Mouse (Mus musculus): ENCODE data around the gene Nmt1.

Nmt1 gene

DNA sequence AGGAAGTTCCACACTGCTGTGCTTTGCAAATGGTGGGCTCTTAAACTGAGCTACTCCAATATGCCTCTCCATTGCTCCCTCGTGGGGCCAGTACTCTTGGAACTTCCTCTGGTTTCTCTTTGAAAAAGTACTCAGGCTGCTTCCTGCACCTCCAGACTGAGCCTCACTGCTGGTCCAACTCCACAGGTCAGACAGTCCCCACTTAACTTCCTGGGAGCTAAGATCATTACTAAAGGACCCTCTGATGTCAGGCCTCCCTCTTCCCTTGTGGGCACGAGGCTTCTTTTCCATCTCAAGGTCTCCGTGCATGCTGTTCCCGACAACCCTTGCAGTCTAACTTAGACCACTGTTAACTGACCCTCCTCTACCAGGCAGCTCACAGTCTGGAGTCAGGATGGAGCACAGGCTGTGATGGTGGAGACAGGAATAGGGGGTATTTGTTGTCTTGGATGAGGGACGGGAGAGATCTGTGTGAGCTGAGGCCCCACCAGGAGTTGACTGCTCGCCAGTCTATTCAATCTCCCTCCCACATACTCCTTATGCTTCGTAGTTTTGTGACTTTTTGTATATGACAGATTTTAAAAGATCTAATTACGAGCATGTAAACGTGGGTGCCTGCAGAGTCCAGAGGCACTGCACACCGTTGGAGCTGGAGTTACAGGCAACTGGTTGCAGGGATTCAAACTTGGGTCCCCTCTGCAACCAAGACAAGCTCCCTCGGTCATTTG is 22.6 kb upstream of the Nmt1 start:
- no peak for DNase-seq (ENCODE audit: low read depth, low spot score)

GRCm38 (mm10) chr11:103006286-103007000 is 21.5 kb upstream of the Nmt1 start:
- no peak for DNase-seq (ENCODE audit: low read depth, low spot score)

- DNase-seq (ENCODE audit: low read depth, low spot score): no peak
Measured at GRCm38 (mm10) chr11:103007001-103007340, 21.0 kb upstream of the Nmt1 start.

- no peak for DNase-seq (ENCODE audit: low read depth, low spot score)
Measured at GRCm38 (mm10) chr11:103008558-103008957, 19.4 kb upstream of the Nmt1 start.

DNA sequence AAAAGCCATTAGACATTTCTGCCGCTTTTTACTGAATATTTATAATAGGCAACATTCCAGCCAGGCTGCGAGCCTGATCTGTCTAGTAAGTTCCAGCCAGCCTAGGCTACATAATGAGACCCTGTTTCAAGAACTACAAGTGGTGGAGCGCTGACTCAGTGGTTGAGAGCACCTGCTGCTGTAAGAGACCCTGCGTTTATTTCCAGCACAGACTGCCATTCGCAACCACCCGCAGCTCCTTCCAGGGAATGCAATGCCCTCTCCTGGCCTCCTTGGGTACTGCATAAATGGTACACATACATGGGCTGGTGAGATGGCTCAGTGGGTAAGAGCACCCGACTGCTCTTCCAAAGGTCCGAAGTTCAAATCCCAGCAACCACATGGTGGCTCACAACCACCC is 18.8 kb upstream of the Nmt1 start:
- DNase-seq (ENCODE audit: low read depth, low spot score): peak; percentile 58

GRCm38 (mm10) chr11:103010454-103011205 is 17.4 kb upstream of the Nmt1 start:
- DNase-seq (ENCODE audit: low read depth, low spot score): no peak

DNA sequence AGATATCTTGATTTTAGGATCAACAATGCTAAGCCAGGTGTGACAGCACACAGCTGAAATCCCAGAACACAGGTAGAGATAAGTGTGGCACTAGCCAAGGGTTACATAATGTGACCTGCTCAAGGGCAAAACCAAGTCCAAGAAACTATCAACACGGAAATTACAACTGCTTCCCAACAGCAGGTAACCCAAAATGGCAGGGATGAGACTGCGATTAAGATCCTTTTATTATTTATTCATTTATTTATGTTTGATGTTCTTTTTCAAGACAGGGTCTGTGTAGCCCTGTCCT is 16.8 kb upstream of the Nmt1 start:
- no peak for DNase-seq (ENCODE audit: low read depth, low spot score)

- no peak for DNase-seq (ENCODE audit: low read depth, low spot score)
Measured at GRCm38 (mm10) chr11:103015881-103016825, 11.8 kb upstream of the Nmt1 start.

DNA sequence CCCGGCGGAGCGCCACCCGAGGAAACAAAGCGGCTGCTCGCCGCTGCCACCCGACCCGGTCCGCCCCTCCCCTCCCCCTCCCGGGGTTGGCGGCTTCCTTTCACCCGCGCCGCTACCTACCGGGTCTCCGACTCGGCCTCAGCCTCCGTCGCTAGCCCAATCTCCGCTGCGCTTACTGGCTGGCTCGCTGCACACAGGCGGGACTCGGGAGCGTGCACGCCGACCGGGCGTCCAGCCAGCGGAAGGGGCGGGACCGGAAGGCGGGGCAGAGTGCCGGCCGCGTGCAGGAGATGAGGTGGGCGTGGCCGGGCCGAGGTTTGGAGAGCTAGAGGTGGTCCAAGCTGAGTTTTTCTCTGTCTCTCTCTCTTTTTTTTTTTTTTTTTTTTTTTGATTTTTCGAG is 11.1 kb upstream of the Nmt1 start:
- DNase-seq (ENCODE audit: low read depth, low spot score): peak; percentile 95

- DNase-seq (ENCODE audit: low read depth, low spot score): no peak
Measured at GRCm38 (mm10) chr11:103017661-103018060, 10.3 kb upstream of the Nmt1 start.

DNA sequence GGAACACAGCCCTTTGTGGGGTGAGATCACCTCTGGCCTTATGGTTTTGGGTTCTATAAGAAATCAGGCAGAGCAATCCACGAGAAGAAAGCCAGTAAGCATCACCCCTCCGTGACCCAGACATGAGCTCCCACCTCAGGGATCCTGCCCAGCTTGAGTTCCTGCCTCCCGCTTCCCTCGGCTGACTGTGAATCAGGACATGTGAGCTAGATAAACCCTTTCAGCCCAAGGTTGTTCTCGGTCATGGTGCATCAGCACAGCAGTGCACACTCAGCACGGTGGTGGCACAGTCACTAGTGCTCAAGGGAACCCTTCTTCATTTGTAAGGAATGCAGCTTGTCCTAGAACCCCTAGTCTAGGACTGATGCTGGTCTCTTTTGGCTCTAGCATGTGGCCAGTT is 9.1 kb upstream of the Nmt1 start:
- no peak for DNase-seq (ENCODE audit: low read depth, low spot score)

- DNase-seq (ENCODE audit: low read depth, low spot score): no peak
Measured at GRCm38 (mm10) chr11:103019325-103019724, 8.7 kb upstream of the Nmt1 start.

DNA sequence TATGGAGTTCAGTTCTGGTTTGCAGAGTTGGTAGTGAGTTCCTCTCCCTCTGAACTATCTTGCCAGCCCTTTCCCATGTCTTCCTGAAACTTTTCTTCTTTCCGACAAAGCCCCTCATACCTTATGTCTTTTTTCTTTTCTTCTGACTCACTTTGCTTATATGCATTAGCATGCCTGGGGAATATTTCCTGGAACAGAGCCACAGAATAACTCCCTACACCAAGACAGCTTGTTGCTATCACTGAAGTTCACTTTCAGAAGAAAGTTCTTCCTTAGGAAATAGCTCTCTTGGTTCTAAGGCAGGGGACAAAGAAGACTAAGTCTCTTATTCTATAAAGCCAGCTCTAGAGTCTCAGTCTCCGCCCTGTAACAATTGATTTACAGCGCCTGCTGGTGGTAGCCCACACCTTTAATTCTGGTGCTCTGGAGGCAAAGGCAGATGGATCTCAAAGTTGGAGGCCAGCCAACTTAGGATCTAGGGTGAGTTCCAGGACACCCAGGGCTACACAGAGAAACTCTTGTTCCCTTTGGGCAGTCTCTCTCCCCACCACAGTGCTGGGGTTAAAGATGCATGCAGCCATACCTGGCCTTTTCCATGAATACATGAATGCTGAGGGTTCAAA is 7.2 kb upstream of the Nmt1 start:
- DNase-seq (ENCODE audit: low read depth, low spot score): no peak

DNA sequence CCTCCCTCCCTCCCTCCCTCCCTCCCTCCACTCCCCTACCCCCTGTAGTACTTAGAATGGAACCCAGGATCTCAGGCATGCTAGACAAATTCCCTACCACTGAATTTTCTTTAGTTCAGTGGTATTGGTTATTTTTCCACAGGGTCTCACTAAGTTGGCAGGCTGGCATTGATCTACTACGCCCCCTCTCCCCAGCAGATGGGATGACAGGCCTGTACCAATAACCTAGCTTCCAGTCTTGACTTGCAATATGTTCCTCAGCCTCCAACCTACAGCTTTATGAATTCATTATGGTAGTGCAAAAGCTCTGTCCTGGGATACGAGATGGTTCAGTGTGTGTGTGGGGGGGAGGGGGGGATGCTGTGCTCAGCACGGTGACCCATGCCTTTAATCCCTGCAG is 4.0 kb upstream of the Nmt1 start:
- DNase-seq (ENCODE audit: low read depth, low spot score): no peak

DNA sequence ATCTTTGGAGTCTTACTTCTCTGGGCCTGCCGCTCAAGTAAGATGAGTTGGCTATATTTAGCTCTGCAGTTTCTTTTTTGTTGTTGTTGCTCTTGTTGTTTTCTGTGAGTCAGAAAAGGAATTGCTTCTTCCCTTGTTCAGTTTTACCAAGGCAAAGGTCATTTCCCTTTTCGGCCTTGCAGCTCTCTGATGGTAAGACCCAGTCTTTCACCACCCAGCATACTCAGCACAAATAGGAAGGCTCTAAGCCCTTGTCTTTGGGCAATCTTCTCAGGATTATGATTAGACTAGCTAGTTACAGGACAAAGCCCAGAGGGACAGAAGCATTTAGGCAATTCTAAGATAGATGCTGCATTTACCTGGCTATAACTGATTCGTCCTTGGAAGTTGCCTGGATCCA is 1.1 kb upstream of the Nmt1 start:
- no peak for DNase-seq (ENCODE audit: low read depth, low spot score)

DNA sequence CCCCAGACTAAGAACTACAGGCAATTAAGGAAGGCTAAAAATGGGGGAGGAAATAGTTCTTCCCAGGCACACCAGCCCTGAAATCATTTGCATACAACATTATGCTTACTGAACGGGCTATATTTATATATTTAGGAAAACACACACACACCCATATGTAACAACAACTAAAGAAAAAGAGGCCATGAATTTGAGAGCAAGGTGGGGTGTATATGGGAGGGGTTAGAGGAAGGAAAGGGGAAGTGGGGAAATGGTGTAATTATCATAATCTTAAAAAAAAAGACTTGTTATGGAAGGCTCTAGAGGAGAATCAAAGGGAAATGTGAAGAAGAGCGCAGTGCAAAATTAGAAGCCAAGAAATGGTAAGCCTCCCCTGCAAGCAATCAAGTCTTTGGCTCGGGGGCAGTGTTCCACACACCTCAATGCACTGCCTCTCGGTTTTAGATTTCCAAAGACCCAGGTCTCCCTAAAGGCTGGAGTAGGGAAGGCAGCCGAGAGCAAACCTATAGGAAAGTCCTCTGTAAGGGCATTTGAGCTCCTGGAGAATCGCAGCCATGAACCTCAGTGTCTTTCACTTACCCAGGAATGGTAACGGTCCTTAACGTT is 317 bp upstream of the Nmt1 start:
- DNase-seq (ENCODE audit: low read depth, low spot score): no peak

- no peak for DNase-seq (ENCODE audit: low read depth, low spot score)
Measured at GRCm38 (mm10) chr11:103033030-103033429, 5.0 kb downstream of the Nmt1 start.

GRCm38 (mm10) chr11:103035007-103035406 is 7.0 kb downstream of the Nmt1 start:
- DNase-seq (ENCODE audit: low read depth, low spot score): no peak

DNA sequence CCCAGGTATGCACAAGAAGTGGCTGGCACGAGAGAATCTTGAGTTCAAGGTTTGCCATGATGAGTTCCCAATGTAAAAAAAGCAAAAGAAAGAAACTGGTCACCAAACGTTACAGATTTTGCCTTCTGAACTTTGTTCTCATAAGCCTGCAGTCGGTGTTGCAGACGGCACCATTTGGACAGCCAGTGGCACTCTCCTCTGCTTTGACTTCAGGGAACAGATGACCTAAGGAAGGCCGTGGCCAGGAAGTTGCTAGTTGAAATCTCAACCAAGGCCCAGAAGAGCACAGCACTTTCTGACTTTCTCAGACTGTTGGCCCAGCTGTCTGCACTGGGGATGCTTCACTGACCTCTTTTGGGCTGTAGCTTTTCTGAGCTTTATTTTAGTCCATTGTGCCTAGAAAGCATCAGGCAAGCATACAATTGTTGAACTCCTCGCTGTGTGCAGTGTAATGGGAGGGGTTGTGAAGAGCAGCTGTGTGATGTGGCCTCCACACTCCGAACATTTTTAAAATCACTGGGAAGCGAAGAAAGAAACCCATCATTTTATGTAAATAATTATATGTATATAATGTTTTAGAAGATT is 9.0 kb downstream of the Nmt1 start:
- DNase-seq (ENCODE audit: low read depth, low spot score): no peak

DNA sequence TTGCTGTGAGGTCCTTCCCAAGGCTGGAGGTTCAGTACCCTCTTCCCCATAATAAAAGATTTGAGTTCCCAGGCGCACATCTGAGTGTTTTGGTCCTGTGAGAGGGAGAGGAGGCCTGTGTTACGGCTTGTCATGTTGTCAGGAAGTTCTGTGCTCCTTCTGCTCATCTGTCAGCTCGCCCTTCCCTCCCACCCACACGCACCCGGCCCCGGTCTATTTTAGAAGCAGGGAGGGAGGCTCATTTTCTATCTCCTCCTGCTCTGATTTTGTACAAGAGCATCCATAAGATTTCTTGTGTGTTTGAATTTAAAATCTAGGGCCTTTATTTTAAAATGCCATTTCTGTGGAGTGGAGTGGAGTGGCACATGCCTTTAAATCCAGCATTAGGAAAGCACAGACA is 10.0 kb downstream of the Nmt1 start:
- DNase-seq (ENCODE audit: low read depth, low spot score): no peak

- no peak for DNase-seq (ENCODE audit: low read depth, low spot score)
Measured at GRCm38 (mm10) chr11:103042828-103043227, 14.8 kb downstream of the Nmt1 start.

Data from mesoderm, embryonic 11.5 days (tissue).